Mouse (Mus musculus) CD4-positive, CD25-positive, alpha-beta regulatory T cell, adult 4 months (primary cell): ENCODE data around the gene Hoxd3. TPM values are rescaled to one million over a fixed set of nuclear protein-coding genes. Genes with fewer than 3 reads are reported as not detected.

Source experiments
- polyA plus RNA-seq, 2 experiments: library from polyadenylated mRNA; unstranded; fragments of 100-300 nt; shearing (Covaris generic); gene quantifications; one replicate each; pipeline ENCODE4 v1.2.1; 2017

The Hoxd3 gene
- polyA plus RNA-seq, 2 experiments from 2014 or later, result not detected

Other genes starting within 250 kb of the Hoxd3 start
- gene Lnpk, start 132.5 kb upstream of the Hoxd3 start, polyA plus RNA-seq, result 10 to 100 TPM; 26.9 to 29.3 TPM
- not detected for gene Evx2, start 52.4 kb upstream of the Hoxd3 start, polyA plus RNA-seq
- not detected for gene Hoxd13, start 43.6 kb upstream of the Hoxd3 start, polyA plus RNA-seq
- not detected for gene Hoxd12, start 36.9 kb upstream of the Hoxd3 start, polyA plus RNA-seq
- gene Hoxd11, start 32.4 kb upstream of the Hoxd3 start, polyA plus RNA-seq, result not detected
- not detected for gene Hoxd10, start 20.0 kb upstream of the Hoxd3 start, polyA plus RNA-seq
- not detected for gene Hoxd9, start 14.2 kb upstream of the Hoxd3 start, polyA plus RNA-seq
- gene Hoxd8, start 7.3 kb upstream of the Hoxd3 start, polyA plus RNA-seq, result not detected
- not detected for gene Hoxd4, start within 50 bp of the Hoxd3 start, polyA plus RNA-seq
- not detected for gene Gm28230, start 14.8 kb downstream of the Hoxd3 start, polyA plus RNA-seq
- not detected for gene Hoxd1, start 51.1 kb downstream of the Hoxd3 start, polyA plus RNA-seq
- gene Mtx2, start 113.9 kb downstream of the Hoxd3 start, polyA plus RNA-seq, result 10 to 100 TPM; 12.1 to 16.8 TPM